Mouse (Mus musculus): Measurements from ENCODE around the gene Gm29666.

Gm29666 gene

DNA sequence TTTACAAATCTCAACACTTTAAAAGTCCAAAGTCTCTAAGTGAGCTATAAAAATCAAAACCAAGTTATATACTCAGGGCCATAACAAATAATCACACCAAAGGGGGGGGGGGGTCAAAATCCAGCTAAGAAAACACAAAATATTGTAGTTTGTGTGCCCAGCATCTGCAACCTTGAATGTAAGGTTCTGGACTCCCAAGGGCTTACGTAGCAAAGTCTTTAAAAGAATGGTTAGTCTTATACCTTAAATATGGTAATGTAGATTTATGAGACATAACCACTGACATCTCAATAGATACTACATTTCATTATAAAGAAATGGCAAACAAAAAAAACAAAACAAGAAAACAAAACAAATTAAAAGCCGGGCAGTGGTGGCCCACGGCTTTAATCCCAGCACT is at the start of gene Gm29666:
Gene Gm29666, minus strand, starts transcription at position 101 of the 400 bp plus-strand sequence.
- no peak for DNase-seq

DNA sequence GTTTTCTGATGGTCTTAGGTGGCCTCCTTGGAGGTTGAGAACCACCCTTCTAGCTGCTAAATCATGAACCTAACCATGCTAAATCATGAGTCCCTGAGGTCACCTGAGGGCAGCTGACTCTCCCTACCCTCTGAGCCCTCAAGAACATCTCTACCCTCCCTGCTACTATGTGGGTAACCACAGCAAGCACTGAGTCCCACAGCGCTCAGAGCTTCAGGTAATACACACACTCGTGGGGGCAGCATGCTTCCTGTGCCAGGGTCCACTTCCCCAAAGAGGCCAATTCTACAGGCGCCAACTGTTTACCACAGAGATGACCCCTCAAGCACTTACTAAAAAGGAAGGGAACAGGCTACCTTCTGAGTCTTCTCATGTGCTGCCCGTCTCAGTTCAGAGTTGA is 48.7 kb upstream of the Gm29666 start:
- DNase-seq, result peak; percentile 38 to 43

DNA sequence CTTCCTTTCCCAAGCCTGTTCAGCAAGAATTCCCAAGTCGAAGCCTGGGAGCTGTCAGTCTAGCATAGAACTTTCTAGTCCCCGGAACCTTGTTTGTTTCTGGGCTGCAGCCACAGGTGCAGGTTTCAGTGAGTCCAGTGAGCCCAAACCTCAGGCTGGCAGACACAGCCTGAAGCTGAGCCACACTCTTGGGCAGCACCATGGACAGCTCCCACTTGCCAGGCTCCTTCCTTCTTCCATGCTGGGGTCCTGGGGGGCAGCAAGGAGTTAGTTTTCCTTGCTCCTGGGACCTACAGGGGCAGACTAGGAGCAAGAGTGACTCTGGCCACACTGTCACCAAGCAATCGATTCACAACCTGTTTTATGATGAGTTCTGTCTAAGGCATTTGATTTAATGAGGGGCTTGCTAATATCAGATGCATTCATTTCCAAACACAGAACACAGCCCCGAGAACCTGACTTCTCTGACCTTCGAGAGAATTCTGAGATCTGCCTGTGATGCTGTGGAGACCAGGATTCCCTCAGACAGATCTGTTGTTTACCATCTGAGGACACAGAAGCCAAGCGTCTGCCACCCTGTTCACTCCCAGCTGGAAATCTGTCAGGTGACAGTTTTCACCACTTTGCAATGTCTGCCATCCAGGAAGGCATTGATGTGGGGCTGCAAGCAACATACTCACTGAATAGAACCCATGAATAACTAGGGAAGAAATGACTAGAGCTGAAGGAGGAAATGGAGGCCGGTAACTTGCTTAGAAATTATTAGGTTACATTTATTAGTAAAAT is 45.9 kb upstream of the Gm29666 start:
- DNase-seq, result peak; percentile 74 to 75

- peak in 1 of 2 experiments; percentile 13 for DNase-seq
These were observed 44.9 kb upstream of the Gm29666 start for GRCm38 (mm10) chr15:84964771-84965170.

GRCm38 (mm10) chr15:84962518-84962917 is 42.7 kb upstream of the Gm29666 start:
- no peak for DNase-seq

DNA sequence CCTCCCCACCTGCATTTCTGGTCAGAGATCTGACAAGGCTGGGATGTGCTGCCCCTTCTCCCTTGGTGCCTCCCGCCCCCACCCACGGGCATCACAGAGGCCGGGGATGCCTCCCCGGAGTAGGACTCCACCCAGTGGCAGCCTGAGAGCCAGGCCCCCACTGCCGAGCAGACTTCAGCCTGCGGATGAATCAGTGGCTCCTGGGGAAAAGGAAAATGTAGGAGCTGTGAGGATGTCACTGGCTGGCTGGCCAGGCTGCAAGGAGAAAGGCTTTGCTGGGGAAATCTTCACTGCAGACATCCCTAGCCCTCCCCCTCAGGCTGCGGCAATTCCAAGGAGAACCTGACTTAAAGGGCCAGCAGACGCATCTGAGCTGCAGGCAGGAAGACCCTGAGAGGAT is 40.9 kb upstream of the Gm29666 start:
- no peak for DNase-seq

DNA sequence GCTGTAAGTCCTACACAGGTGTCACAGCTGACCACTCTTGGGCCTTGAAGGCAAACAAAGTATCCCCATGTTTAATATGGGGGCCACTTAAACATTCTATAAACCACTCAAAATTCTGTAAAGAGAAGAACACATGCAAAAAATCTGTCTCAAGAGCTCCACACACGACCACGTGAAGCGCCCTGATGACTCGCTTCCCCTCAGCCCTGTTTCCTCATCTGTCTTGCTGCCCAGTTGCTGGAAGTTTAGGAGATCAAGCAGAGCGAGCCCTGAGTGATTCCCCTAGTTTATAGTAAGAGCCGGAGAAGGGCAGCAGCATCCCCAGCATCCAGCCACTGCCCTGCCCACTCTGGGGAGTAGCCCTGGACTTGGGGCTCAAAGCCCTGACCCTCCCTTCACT is 40.1 kb upstream of the Gm29666 start:
- no peak for DNase-seq

DNA sequence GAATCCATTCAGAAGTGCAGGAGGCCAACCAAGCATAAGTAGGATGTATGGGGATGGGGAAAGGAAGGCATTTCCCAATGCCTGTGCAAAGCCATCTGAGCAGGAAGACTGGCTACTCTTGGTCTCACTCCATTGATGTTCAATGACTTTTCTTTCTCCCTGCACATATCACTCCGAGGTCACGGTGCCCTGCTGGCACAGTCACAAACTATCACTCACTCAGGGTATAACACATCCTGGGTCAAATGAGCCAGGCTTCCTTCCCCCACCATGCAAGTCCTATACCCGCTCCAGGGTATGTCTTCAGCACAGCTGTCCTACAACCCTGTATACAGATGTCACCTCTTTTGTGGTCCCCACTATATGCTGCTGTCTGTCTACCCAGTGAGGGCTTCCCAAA is 38.5 kb upstream of the Gm29666 start:
- no peak for DNase-seq

GRCm38 (mm10) chr15:84957851-84958250 is 38.0 kb upstream of the Gm29666 start:
- no peak for DNase-seq

DNA sequence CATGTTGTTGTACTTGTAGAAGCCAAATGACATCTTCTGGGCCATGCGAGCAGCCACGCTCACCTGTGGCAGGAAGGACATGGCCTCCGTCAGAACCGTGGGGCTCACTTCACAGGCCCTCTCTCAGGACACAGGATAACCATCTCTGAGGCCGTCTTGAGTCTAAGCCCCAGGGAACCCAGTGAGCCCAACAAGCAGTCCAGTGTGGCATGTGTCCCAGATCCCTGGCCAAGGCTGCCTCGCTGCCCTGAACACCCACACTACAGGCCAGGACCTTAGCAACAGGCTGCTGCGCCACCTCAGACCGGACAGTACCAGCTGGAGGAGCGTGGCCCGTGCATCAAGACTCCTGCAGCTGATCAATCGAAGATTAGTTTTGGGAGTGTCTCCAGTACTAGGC is 33.4 kb upstream of the Gm29666 start:
- no peak for DNase-seq

GRCm38 (mm10) chr15:84950053-84950452 is 30.2 kb upstream of the Gm29666 start:
- no peak for DNase-seq

DNA sequence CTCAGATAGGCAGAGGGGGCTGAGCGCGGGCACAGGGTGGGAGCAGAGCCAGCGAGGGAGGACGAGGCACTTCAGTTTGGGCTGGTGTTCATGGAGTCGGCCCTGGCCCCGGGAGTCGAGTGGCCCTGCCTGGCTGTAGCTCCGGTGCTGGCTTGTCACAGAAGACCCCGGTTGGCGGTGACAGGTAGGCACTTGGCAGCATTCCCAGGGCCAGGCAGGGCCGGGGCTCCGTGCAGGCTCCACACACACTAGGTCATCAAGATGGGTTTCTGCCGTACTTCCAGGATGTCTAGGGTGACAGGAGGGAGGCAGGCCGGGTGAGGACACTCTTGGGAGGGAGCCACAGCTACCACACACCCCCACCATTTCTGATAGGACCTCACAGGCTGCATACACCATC is 29.2 kb upstream of the Gm29666 start:
- DNase-seq, result no peak

DNA sequence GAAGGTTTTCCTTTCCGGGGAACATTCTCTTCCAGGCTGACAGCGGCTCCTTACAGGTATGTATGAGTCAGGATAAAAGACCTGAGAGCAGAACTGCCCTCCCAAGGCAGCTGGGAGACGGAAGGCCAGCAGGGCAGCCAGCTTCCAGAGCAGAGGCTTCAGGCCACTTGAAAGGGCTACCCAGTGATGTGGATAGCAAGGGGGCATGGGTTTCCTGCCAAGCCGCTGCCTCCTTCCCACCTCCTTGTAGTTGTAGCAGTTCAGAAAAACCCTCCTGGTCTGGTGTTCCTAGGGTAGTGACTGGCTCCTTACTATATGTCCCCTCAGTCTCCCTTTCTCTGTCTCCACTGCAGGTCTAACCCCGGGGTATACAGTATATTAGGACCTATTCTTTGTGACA is 24.5 kb upstream of the Gm29666 start:
- no peak for DNase-seq

GRCm38 (mm10) chr15:84942647-84943285 is 22.9 kb upstream of the Gm29666 start:
- DNase-seq, result no peak

GRCm38 (mm10) chr15:84940102-84940501 is 20.3 kb upstream of the Gm29666 start:
- no peak for DNase-seq

DNA sequence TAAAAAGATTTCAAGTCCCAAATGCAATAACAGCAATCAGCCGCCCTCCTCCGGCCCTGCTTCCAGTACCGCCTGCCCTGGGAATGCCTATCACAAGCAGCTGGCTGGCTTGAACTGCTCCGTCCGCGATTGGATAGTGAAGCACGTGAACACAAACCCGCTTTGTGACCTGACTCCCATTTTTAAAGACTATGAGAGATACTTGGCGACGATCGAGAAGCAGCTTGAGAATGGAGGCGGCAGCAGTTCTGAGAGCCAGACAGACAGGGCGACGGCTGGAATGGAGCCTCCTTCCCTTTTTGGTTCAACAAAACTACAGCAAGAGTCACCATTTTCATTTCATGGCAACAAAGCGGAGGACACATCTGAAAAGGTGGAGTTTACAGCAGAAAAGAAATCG is 15.1 kb upstream of the Gm29666 start:
- DNase-seq, result no peak

- DNase-seq, result no peak
These were observed 12.5 kb upstream of the Gm29666 start for GRCm38 (mm10) chr15:84932351-84932750.

- no peak for DNase-seq
These were observed 5.7 kb upstream of the Gm29666 start for GRCm38 (mm10) chr15:84925495-84926018.

DNA sequence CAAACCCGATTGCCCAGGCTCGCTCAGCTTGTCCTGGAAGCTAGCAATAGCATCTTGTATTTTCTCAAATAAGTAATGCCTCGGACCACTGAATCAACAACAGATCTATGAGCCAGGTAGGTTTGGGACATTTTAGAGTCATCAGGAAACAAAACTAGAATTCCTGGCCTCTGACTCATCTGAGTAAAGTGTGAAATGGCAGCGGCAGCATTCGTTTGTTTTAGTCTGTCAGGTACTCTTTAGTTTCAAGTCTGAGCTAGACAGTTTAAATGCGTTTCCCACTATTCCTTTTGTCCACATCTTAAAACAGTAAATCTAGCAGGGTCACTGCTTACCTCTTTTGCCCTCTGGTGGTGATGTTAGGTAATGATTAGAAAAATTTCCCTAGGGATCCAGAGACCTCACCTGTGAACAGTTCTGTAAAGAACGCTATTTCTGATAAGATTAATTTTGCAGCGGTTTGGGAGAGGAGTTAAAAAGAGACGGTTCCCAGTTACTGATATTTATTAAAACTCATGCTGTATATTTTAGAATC is 5.0 kb upstream of the Gm29666 start:
- peak; percentile 35 to 48 for DNase-seq

DNA sequence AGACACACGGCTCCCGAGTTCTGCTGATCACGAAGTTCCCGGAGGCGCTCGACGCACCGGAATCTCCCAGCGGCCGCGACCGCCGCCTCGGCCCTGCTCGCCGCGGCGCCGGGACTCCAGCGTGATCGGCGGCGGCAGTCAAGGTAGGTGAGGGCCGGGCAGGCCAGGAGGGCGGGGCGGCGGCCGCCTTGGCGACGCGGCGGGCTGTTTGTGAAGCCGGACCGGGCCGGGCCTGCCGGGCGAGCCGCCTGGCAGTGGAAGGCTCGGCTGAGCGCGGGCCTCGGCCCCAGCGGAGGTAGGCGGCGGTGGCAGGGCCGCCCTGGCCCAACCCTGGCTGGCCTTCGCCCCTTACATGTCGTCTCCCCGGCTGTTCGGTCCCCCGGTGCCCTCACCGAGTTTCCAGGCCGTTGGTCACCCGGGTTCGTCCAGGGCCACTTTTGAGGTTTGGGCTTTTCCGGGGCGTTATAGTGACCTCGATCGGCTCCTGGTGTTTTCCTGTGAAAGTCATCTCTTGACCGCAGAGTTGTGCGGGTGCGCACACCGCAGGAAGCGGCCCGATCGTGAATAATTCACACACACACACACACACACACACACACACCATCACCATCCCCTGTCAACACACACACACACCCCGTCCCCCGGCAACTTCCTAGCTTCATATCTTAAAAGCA is 3.8 kb upstream of the Gm29666 start:
- no peak for DNase-seq

- DNase-seq, result peak; percentile 96 to 98
These were observed 3.2 kb upstream of the Gm29666 start, which contains the start of gene Nup50 for GRCm38 (mm10) chr15:84922884-84923507. Gene Nup50, plus strand, starts transcription at chr15:84923411.

DNA sequence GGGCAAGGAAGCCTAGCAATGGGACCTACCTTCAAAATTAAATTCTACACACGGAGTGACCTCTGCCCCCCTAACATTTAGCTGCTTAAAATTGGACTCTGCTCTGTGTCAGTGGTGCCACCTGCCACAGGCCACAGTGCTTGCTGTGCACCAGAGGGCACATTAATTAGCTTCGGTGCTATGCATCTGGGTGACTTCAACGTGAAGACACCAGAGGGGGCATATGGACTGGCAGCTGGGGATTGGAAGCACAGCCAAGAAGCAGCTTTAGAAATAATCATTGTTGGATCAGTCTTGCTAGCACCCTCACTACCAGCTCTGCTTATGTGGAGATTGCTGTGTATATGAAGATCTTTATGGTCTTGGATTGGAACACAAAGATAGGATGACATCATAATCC is 6.6 kb downstream of the Gm29666 start:
- no peak for DNase-seq

- DNase-seq, result no peak
These were observed 15.9 kb downstream of the Gm29666 start for GRCm38 (mm10) chr15:84903843-84904385.

All from B cell, adult 2 months (primary cell).